Mouse (Mus musculus): ENCODE measurements around the gene Vps13a. TPM values are rescaled to one million over a fixed set of nuclear protein-coding genes. Genes with fewer than 3 reads are reported as not detected.
"Not testable (repeated sequence)": the region's sequence is repeated elsewhere in the genome, so short reads cannot be mapped to it uniquely, and the experiment has no call there.

Gene Vps13a
- total RNA-seq, 2 experiments from 2014 or later = 26.8 to 28.7 TPM

- DNase-seq (ENCODE audit: low spot score in 2 of 2) = no peak
Observed at GRCm38 (mm10) chr19:16767407-16767806, 13.3 kb downstream of the Vps13a start.

GRCm38 (mm10) chr19:16757439-16757838 lies 23.3 kb downstream of the Vps13a start:
- not testable (repeated sequence) for DNase-seq (ENCODE audit: low spot score in 2 of 2)

GRCm38 (mm10) chr19:16755854-16756253 lies 24.9 kb downstream of the Vps13a start:
- no peak for DNase-seq (ENCODE audit: low spot score in 2 of 2)

- no peak for DNase-seq (ENCODE audit: low spot score in 2 of 2)
Observed at GRCm38 (mm10) chr19:16755226-16755625, 25.5 kb downstream of the Vps13a start.

- DNase-seq (ENCODE audit: low spot score in 2 of 2) = no peak
Observed at GRCm38 (mm10) chr19:16753151-16753550, 27.6 kb downstream of the Vps13a start.

GRCm38 (mm10) chr19:16736854-16737253 lies 43.9 kb downstream of the Vps13a start:
- no peak for DNase-seq (ENCODE audit: low spot score in 2 of 2)

GRCm38 (mm10) chr19:16728729-16729128 lies 52.0 kb downstream of the Vps13a start:
- DNase-seq (ENCODE audit: low spot score in 2 of 2) = no peak

- no peak for DNase-seq (ENCODE audit: low spot score in 2 of 2)
Observed at GRCm38 (mm10) chr19:16715249-16715648, 65.5 kb downstream of the Vps13a start.

- no peak for DNase-seq (ENCODE audit: low spot score in 2 of 2)
Observed at GRCm38 (mm10) chr19:16701790-16702189, 78.9 kb downstream of the Vps13a start.

- DNase-seq (ENCODE audit: low spot score in 2 of 2) = no peak
Observed at GRCm38 (mm10) chr19:16684922-16685321, 95.8 kb downstream of the Vps13a start.

GRCm38 (mm10) chr19:16684210-16684609 lies 96.5 kb downstream of the Vps13a start:
- DNase-seq (ENCODE audit: low spot score in 2 of 2) = no peak

GRCm38 (mm10) chr19:16625610-16626395 lies 154.9 kb downstream of the Vps13a start:
- no peak for DNase-seq (ENCODE audit: low spot score in 2 of 2)

GRCm38 (mm10) chr19:16624994-16625393 lies 155.7 kb downstream of the Vps13a start:
- DNase-seq (ENCODE audit: low spot score in 2 of 2) = no peak

- no peak for DNase-seq (ENCODE audit: low spot score in 2 of 2)
Observed at GRCm38 (mm10) chr19:16623154-16623553, 157.6 kb downstream of the Vps13a start.

- no peak for DNase-seq (ENCODE audit: low spot score in 2 of 2)
Observed at GRCm38 (mm10) chr19:16607634-16608033, 173.1 kb downstream of the Vps13a start.

GRCm38 (mm10) chr19:16602026-16602425 lies 178.7 kb downstream of the Vps13a start:
- no peak for DNase-seq (ENCODE audit: low spot score in 2 of 2)

GRCm38 (mm10) chr19:16599298-16599970 lies 181.3 kb downstream of the Vps13a start:
- peak in 1 of 2 experiments; percentile 43 for DNase-seq (ENCODE audit: low spot score in 2 of 2)

GRCm38 (mm10) chr19:16598653-16599297 lies 182.0 kb downstream of the Vps13a start:
- DNase-seq (ENCODE audit: low spot score in 2 of 2) = no peak

- DNase-seq (ENCODE audit: low spot score in 2 of 2) = no peak
Observed at GRCm38 (mm10) chr19:16597216-16597615, 183.5 kb downstream of the Vps13a start.

- no peak for DNase-seq (ENCODE audit: low spot score in 2 of 2)
Observed at GRCm38 (mm10) chr19:16593975-16594317, 186.8 kb downstream of the Vps13a start.

- peak in 1 of 2 experiments; percentile 17 for DNase-seq (ENCODE audit: low spot score in 2 of 2)
Observed at GRCm38 (mm10) chr19:16593256-16593974, 187.3 kb downstream of the Vps13a start.

All from adrenal gland, postnatal 4 days (tissue).